Mouse (Mus musculus) heart, adult 2 months (tissue): ENCODE measurements around the gene Xylt1. TPM values are rescaled to one million over a fixed set of nuclear protein-coding genes. Genes with fewer than 3 reads are reported as not detected.

ENCODE experiments used
- DNase-seq, 2 experiments: peaks; one replicate each; pipeline ENCODE4 v3.0.0; 2021
- H3K27ac ChIP-seq: fragments of 200-600 bp; 2 replicates; pipeline ENCODE4 v1.8.1; 2022
- H3K27me3 ChIP-seq: fragments of 200-500 bp; 2 replicates; pipeline ENCODE4 v1.6.1; 2012; ENCODE audit warnings: mild to moderate bottlenecking, low read length, inconsistent platforms, mixed read lengths; ENCODE audit not compliant: control insufficient read depth, insufficient read depth
- H3K36me3 ChIP-seq: fragments of 200-500 bp; 2 replicates; pipeline ENCODE4 v1.6.1; 2012; ENCODE audit warnings: low read length, inconsistent platforms; ENCODE audit not compliant: control insufficient read depth, insufficient read depth
- H3K4me1 ChIP-seq: fragments of 200-500 bp; 2 replicates; pipeline ENCODE4 v1.6.1; 2011; ENCODE audit warnings: low read length; ENCODE audit not compliant: control insufficient read depth, insufficient read depth
- H3K4me3 ChIP-seq: fragments of 200-600 bp; 2 replicates; pipeline ENCODE4 v1.8.1; 2022
- H3K79me2 ChIP-seq: fragments of 200-500 bp; replicated peaks from 2 replicates; pipeline ENCODE4 v1.6.1; 2012; ENCODE audit warnings: mild to moderate bottlenecking, inconsistent platforms, low read length, moderate library complexity, mixed read lengths; ENCODE audit not compliant: control insufficient read depth, insufficient read depth
- H3K9ac ChIP-seq: fragments of 200-500 bp; 2 replicates; pipeline ENCODE4 v1.6.1; 2012; ENCODE audit warnings: low read depth, mild to moderate bottlenecking, control low read depth, inconsistent platforms, low read length, mixed read lengths
- CTCF ChIP-seq: fragments of 200-600 bp; IDR thresholded peaks from 2 replicates; pipeline ENCODE4 v1.8.1; 2022; ENCODE audit warnings: antibody characterized with exemption, mild to moderate bottlenecking, moderate library complexity
- EP300 ChIP-seq: fragments of 200-500 bp; IDR thresholded peaks from 2 replicates; pipeline ENCODE4 v1.6.1; 2011; ENCODE audit warnings: low read depth, low read length, control low read depth; ENCODE audit not compliant: insufficient read depth
- POLR2A ChIP-seq: fragments of 200-500 bp; IDR thresholded peaks from 2 replicates; pipeline ENCODE4 v1.6.1; 2011; ENCODE audit warnings: mild to moderate bottlenecking, low read depth, low read length, control low read depth; ENCODE audit not compliant: insufficient read depth
- WGBS: fragments of 180-500 bp; shearing (Covaris S2); methylation state at CpG from one replicate; pipeline ENCODE4 v1.1.7; 2018; 5-methylcytosine and 5-hydroxymethylcytosine counted together
- intact Hi-C: fragments of 180-260 bp; cut with DNase I; formaldehyde crosslinking; loops from one replicate; pipeline ENCODE4 v1.15.1; 2025
- polyA plus RNA-seq: library from polyadenylated mRNA; depleted of rRNA; stranded (reverse); fragments of >200 nt; gene quantifications from 2 replicates; pipeline ENCODE4 v1.2.3, GENCODE M21; 2012
- total RNA-seq, 2 experiments: library from RNA; stranded (reverse); gene quantifications; 2 replicates each; pipeline ENCODE4 v1.2.3; 2021

Xylt1 gene
- total and polyA plus RNA-seq, 3 experiments = 1.2 to 2.3 (median 1.4) TPM

DNA sequence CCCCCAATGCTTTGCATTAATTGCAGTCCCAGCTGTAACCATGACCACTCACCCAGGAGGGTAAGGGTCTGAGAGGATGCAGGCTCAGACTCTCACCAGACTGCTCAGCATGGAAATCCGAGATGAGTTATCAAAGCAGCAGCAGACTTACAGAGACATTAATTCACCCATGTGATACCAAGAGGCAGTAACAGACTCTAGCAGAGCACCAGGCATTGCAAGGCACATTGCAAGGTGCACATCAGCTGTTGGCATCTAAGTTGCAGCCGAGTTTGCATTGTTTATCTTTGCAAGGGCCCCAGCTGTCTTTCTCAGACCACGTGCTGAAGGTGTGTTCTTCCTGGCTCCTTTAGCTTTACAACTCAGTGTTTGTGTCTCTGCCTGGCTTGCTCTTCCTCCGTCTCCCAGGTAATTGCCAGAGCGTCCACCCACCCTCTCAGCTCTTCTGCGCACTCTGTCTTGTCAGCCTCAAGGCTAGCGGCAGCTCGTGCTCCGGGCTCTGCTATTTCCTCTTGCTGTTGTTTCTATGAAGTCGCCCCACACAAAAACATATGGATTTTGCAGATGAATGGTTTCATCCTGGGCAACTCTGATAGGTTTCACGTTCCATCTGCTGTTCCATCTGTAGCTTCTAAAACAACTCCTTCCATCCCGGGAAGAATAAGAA, 214.4 kb downstream of the Xylt1 start:
- H3K79me2 ChIP-seq = no peaks in the 10 kb centered on the region
- H3K4me3 ChIP-seq = no peak overlapping the region
- 82% methylated on average over 12 of the region's 12 CpGs for WGBS
- DNase-seq = no peak
- no peak for TF ChIP-seq CTCF
- TF ChIP-seq POLR2A = no peak
- no peak for TF ChIP-seq EP300
- H3K27ac ChIP-seq = no peak overlapping the region
- H3K9ac ChIP-seq = no peak overlapping the region
- H3K4me1 ChIP-seq = no peaks in the 10 kb centered on the region
- H3K36me3 ChIP-seq = no peaks in the 10 kb centered on the region
- intact Hi-C loops = no loop called here
- H3K27me3 ChIP-seq = no peaks in the 10 kb centered on the region

DNA sequence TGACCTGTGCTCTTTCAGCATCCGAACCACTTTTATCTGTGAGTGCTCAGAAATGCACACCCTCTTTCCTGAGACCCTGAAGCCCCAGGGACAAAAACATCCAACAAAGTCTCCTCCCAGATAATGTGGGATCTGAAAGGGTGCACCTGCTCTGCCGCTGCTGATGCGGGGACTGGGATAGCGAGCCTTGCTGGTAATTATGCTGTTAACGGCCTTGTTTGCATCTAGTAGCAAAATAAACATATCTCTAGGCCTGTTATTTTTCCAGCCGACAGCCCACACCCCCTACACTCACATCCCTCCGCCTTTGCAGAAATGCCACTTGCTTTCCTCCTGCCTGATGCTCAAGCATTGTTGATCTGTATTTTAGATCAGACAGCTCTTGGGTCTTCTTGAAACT, 219.7 kb downstream of the Xylt1 start:
- Histone ChIP-seq H3K4me3 (no peak overlapping the region), H3K9ac (no peak overlapping the region), H3K79me2 (no peaks in the 10 kb centered on the region), H3K27me3 (no peaks in the 10 kb centered on the region), H3K27ac (no peak overlapping the region), H3K36me3 (no peaks in the 10 kb centered on the region), H3K4me1 (no peaks in the 10 kb centered on the region)
- DNase-seq = no peak
- TF ChIP-seq POLR2A (no peak), EP300 (no peak), CTCF (no peak)
- intact Hi-C loops = no loop called here
- 46% methylated on average over 7 of the region's 7 CpGs for WGBS

DNA sequence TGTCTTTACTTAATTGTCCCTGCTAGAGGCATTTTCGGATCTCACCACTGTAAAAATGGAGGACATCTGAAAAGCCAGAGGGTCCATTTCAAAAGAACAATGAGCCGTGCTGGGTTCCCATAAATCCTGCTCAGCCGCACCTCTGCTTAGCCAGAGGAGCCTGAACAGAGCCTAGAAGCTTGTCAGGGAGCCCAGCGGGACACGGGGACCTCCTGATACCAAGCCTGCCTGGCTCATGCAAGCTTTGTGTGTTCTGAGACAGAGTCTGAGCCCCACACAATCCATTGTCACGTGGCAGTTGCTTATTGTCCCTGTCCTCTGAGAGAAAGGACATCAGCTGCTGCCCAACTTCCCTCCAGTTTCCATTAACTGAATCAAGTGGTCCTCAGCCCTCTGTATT, 229.7 kb downstream of the Xylt1 start:
- TF ChIP-seq POLR2A (no peak), EP300 (no peak), CTCF (no peak)
- Histone ChIP-seq H3K36me3 (no peaks in the 10 kb centered on the region), H3K4me3 (no peak overlapping the region), H3K79me2 (no peaks in the 10 kb centered on the region), H3K27me3 (no peaks in the 10 kb centered on the region), H3K9ac (no peak overlapping the region), H3K4me1 (no peaks in the 10 kb centered on the region), H3K27ac (no peak overlapping the region)
- no peak for DNase-seq
- intact Hi-C loops = no loop called here
- 76% methylated on average over 6 of the region's 6 CpGs for WGBS

DNA sequence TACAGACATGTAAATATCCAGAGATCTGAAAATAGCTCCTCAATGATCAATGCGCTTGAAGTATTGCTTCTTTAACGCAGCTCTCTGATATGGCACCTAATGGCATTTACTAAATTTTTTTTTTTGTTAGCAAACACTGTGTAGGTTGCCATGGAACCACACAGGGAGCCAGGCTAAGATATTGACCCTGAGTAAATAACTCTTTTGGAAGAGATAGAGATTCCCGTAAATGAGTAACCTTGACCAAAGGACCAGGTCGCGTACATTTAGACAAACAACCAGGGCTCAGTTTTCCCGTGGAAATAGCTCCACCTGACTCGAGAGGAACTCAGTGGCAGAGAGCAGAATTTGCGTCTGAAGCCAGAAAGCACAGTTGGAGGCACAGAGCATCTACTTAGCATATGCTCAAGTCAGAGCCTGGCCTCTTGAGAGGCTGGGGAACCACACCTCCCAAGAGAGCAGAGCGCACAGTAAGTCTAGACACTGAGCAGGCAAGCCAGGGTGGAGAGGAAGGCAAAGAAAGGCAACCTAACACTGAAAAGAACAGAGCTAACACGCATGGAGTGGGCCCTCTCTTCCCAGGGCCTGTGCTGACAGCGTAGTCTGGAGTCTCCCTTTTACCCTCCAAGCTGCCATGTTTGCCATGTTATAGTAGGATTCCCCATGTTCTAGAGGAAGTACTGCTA, 232.2 kb downstream of the Xylt1 start:
- Histone ChIP-seq H3K4me3 (no peak overlapping the region), H3K9ac (no peak overlapping the region), H3K4me1 (no peaks in the 10 kb centered on the region), H3K27ac (no peak overlapping the region), H3K36me3 (no peaks in the 10 kb centered on the region), H3K27me3 (no peaks in the 10 kb centered on the region), H3K79me2 (no peaks in the 10 kb centered on the region)
- TF ChIP-seq CTCF (no peak), EP300 (no peak), POLR2A (no peak)
- intact Hi-C loops = no loop called here
- WGBS = 87% methylated on average over 11 of the region's 11 CpGs
- no peak for DNase-seq

DNA sequence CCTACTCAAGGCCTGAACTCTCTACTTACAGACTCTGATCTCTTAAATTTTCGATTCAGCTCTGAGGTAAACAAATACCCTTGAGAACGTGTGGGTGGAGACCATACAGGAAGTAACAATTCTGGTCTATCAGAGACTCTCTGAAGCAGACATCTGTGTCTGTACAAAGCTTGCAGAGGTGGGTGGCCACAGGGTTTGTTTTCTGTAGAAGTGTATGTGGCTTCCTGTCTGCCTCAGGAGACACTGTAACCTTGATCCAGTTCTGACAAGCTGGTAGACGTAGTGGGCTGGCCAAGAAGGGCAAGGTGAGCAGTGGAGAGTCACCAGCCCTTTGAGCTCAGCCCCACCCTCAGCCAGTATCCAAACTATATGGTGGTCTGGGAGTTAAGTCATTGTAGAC, 233.0 kb downstream of the Xylt1 start:
- TF ChIP-seq EP300 (no peak), POLR2A (no peak), CTCF (no peak)
- no peaks in the 10 kb centered on the region for H3K79me2 ChIP-seq
- H3K36me3 ChIP-seq = no peaks in the 10 kb centered on the region
- intact Hi-C loops = no loop called here
- WGBS = 34% methylated on average over 3 of the region's 3 CpGs
- H3K9ac ChIP-seq = no peak overlapping the region
- H3K27me3 ChIP-seq = no peaks in the 10 kb centered on the region
- no peak overlapping the region for H3K4me3 ChIP-seq
- no peak overlapping the region for H3K27ac ChIP-seq
- DNase-seq = no peak
- no peaks in the 10 kb centered on the region for H3K4me1 ChIP-seq

DNA sequence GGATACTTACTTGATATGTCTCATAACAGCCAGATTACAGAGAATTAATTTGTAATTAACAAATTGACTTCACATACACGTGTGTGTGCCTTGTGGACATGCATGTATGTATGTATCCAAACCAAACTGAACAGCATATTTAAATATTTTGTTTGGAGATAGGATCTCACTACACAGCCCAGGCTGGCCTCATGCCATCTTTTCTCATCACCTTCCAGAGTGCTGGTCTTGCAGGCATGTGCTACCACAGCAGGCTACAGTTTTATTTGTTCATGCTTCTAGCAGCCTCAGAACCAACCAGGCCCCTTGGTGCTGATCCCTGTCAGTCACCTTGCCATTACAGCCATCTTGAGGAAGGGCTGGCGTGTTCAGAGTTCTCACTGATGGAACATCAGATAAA, 233.6 kb downstream of the Xylt1 start:
- Histone ChIP-seq H3K4me3 (no peak overlapping the region), H3K36me3 (no peaks in the 10 kb centered on the region), H3K9ac (no peak overlapping the region), H3K79me2 (no peaks in the 10 kb centered on the region), H3K4me1 (no peaks in the 10 kb centered on the region), H3K27me3 (no peaks in the 10 kb centered on the region), H3K27ac (no peak overlapping the region)
- no peak for TF ChIP-seq EP300
- no peak for TF ChIP-seq CTCF
- TF ChIP-seq POLR2A = no peak
- 78% methylated on average over 2 of the region's 2 CpGs for WGBS
- DNase-seq = no peak
- intact Hi-C loops = no loop called here
